Mouse (Mus musculus): Measurements from ENCODE around the gene Esp1. TPM values are rescaled to one million over a fixed set of nuclear protein-coding genes. Genes with fewer than 3 reads are reported as not detected.

The Esp1 gene
- total RNA-seq (2015) (not detected in 2 replicates), total RNA-seq (2017) (not detected in 2 replicates)

GRCm38 (mm10) chr17:40726820-40727219, at the start of gene Esp1:
TSS of gene Esp1 (plus strand) at chr17:40727120.
- no peak for ATAC-seq (replicated peaks; ENCODE audit: poor library complexity)

DNA sequence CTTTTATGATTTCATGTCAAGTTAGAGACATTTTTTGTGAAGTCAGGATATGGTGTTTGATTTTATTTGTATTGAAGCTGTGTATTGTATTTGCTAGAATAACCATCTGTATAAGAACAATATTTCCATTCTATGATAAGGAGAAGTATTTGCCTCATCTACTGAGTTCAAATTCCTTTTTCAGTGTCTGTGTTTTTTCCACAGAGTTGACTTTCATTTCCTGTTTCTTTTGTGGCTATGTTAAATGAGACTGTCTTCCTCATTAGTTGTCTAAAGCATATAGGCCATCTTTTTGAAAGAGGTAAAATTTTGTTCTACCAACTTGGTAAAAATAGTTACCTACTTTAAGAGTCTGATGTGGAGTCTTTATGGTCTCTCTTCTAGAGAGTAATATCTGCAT, 10.6 kb upstream of the Esp1 start:
- ATAC-seq (replicated peaks; ENCODE audit: poor library complexity), result peak; percentile 71

DNA sequence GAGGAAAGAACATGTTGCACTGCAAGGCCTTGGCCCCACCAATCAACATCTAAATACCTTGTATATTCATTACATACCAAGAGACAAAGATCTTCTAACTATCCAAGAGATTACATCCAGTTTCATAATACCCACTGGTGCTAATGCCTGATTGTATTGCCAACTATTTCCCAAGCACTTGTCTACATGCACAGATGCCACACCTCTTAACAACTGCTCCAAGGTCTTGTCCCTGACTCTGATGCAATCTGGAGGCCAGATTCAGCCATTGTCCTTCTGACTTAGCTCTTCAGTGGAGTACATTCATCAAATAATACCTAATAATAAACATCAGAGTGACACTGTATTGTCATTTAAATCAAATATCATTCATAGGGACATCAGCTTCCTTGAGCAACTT, 9.9 kb upstream of the Esp1 start:
- peak; percentile 50; the same call in 1 of the 2 replicates for ATAC-seq (replicated peaks; ENCODE audit: poor library complexity)

GRCm38 (mm10) chr17:40731296-40731695, 4.4 kb downstream of the Esp1 start:
- ATAC-seq (replicated peaks; ENCODE audit: poor library complexity), result no peak

GRCm38 (mm10) chr17:40731724-40732123, 4.8 kb downstream of the Esp1 start:
- no peak for ATAC-seq (replicated peaks; ENCODE audit: poor library complexity)

GRCm38 (mm10) chr17:40763662-40764061, 36.7 kb downstream of the Esp1 start:
- peak; percentile 87 for ATAC-seq (replicated peaks; ENCODE audit: poor library complexity)

- no peak for ATAC-seq (replicated peaks; ENCODE audit: poor library complexity)
Measured at GRCm38 (mm10) chr17:40767120-40767519, 40.2 kb downstream of the Esp1 start.

Other genes starting within 250 kb of the Esp1 start
- gene Esp8, start 207.1 kb upstream of the Esp1 start, total RNA-seq (2015), result not detected in 2 replicates
- not detected in 2 replicates for gene Esp8, start 207.1 kb upstream of the Esp1 start, total RNA-seq (2017)
- not detected in 2 replicates for gene Esp6, start 165.6 kb upstream of the Esp1 start, total RNA-seq (2015)
- gene Esp6, start 165.6 kb upstream of the Esp1 start, total RNA-seq (2017), result not detected in 2 replicates
- not detected in 2 replicates for gene Esp4, start 128.5 kb upstream of the Esp1 start, total RNA-seq (2015)
- not detected in 2 replicates for gene Esp4, start 128.5 kb upstream of the Esp1 start, total RNA-seq (2017)
- gene Esp3, start 95.0 kb upstream of the Esp1 start, total RNA-seq (2015), result not detected in 2 replicates
- not detected in 2 replicates for gene Esp3, start 95.0 kb upstream of the Esp1 start, total RNA-seq (2017)
- 0.54 TPM in 1 of 2 replicates, not detected in the other for gene Crisp2, start 79.9 kb downstream of the Esp1 start, total RNA-seq (2015)
- gene Crisp2, start 79.9 kb downstream of the Esp1 start, total RNA-seq (2017), result 0.29 and 0.78 TPM in 2 replicates
- gene Rhag, start 84.0 kb downstream of the Esp1 start, total RNA-seq (2015), result 16.4 and 24.2 TPM in 2 replicates
- gene Rhag, start 84.0 kb downstream of the Esp1 start, total RNA-seq (2017), result 5.7 and 7.8 TPM in 2 replicates
- 0.94 and 1.2 TPM in 2 replicates for gene 9130008F23Rik, start 153.4 kb downstream of the Esp1 start, total RNA-seq (2015)
- gene 9130008F23Rik, start 153.4 kb downstream of the Esp1 start, total RNA-seq (2017), result 3.2 and 6.0 TPM in 2 replicates
- not detected in 2 replicates for gene Glyatl3, start 187.2 kb downstream of the Esp1 start, total RNA-seq (2015)
- gene Glyatl3, start 187.2 kb downstream of the Esp1 start, total RNA-seq (2017), result not detected in 2 replicates
- 20.8 and 22.2 TPM in 2 replicates for gene Mut, start 207.6 kb downstream of the Esp1 start, total RNA-seq (2015)
- 26.7 and 33.2 TPM in 2 replicates for gene Mut, start 207.6 kb downstream of the Esp1 start, total RNA-seq (2017)
- 49.8 and 51.9 TPM in 2 replicates for gene Cenpq, start 207.9 kb downstream of the Esp1 start, total RNA-seq (2015)
- gene Cenpq, start 207.9 kb downstream of the Esp1 start, total RNA-seq (2017), result 53.6 and 56.3 TPM in 2 replicates

Measured in megakaryocyte progenitor cell, adult 5-6 weeks (primary cell).